Mouse (Mus musculus): ENCODE measurements around the gene S100a13. TPM values are rescaled to one million over a fixed set of nuclear protein-coding genes. Genes with fewer than 3 reads are reported as not detected.

The S100a13 gene
- 10 to 100 TPM; 33.4 to 38.2 TPM for total RNA-seq (2021)
- long read RNA-seq, experiment 1, partial matches to known transcripts, result 71 of 75 reads
- long read RNA-seq, experiment 1, other reads (novel, unspliced or antisense), result 4 of 75 reads
- long read RNA-seq, experiment 2, partial matches to known transcripts, result 38 of 44 reads
- long read RNA-seq, experiment 2, other reads (novel, unspliced or antisense), result 6 of 44 reads

DNA sequence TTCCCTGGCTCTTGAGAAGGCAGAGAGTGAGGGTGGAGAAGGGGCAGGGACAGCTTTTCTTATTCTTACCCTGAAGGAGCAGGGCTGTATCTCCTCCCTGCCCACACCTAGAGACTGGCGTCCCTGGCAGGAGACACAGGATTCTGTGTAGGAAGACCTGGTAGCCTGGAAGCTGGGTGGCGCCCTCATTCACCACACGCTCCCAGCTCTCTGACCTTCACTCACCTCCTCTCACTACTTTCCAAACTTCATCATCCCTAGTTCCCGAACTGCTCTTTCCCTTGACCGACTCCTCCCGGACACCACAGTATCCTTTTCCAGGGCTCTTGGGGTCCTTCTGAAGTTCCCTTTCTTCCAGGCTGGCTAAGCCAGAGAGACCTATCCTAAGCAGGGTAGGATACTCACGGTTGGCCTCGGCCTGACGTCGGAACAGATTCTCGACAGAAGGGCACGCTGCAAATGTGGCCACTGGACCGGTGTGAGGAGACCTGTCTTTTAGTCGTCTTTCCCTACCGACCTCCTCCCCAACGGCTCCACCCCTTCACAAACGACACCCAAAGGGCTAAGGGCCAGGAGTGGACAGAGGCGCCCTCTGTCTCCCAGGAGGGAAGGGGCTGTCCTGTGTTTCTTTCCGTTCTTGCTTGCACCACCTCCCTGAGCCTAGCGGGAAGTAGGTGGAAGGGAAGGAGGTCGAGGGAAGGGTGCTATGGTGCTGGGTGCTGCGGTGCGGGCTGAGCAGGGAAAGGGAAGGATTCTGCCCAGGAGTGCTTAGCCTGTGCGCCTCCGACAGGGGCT lies at the start of gene S100a13, which contains the start of gene S100a1:
S100a13 (plus strand) TSS at position 640 of the 795 bp plus-strand sequence.
S100a1 (minus strand) TSS at position 597 of the 795 bp plus-strand sequence.
- DNase-seq, result peak; percentile 84 to 85

DNA sequence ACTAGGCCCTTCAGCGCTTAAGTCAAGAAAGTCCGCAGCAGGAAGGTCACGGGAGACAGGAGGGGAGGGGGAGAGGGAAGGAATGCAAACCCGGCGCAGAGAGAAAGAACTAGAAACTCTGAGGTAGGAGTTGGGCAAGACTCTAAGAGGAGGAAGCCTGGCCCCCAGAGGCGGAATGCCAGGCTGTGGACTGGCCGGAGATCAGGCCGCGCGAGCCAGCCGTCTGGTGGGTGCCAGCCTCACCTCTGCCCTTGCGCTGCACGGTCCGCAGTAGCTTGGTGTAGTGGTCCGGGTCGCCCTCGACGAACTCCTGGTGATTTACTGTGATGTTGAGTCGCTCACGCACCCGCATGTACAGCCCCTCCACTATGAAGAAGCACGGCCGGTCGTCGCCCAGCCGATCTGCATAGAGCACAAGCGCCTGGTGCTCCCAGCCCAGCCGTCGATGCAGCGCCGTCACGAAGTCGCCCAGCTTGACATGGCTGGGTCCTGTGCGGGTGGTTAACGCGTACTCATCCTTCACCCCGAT lies 49.6 kb upstream of the S100a13 start:
- peak; percentile 57 to 74 for DNase-seq

DNA sequence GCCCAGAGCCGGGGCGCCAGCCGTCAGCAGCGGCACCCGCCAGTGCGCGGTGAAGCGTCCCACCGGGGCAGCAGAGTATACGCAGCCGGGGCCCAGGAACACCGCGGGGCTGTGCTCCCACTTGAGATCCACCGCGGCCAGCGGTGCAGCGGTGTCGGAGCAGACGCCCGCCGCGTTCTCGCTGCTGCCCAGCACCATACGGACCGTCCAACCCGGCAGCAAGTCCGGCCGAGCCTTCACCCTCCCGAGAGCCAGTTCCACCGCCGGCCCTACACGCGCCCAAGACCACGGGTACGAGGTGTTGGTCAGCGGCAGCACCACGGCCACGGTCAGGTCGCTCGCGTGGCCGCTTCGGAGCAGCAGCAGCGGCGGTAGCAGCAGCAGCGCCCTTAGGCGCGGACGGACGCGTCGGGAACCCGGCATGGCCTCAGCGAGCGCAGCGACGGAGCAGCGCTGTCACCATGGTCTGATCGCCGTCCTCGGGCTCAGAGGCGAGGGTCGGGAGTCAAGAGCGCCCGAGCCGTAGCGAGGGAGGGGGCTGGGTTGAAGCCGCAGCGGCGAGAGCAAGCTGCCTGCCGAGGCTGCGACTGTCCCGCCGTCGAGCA lies 49.1 kb upstream of the S100a13 start:
- peak; percentile 57 for DNase-seq

DNA sequence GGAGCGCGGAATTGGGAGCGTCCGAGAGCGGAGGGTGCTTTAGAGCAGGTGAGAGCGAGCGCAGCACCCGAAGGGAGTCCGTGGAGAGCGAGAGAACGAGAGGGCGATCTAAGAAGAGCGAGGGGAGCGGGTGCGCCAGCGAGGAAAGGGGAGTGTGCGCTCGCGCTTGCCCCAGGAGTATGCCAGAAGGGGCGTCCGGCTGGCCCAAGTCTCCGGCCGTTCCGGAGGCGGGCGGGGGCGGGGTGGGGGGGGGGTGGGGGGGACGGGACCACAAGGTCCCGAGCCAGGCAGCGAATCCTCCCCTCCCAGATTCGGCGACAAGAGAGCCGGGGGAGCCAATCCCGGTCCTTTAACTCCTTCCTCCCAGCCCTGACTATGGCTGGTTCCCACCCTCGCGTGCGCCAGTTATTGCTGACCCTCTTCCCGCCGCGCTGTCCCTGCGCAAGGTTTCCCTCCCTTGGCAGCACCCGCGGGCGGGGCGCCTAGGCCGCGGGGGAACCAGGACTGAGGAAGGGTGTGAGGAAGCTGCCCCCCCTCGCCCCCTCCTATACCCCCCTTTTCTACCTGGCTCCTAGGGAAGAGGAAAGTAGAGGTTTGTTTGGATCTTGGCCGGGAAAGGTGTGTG lies 48.4 kb upstream of the S100a13 start, which contains the start of gene Npr1:
Npr1 (minus strand) TSS at position 181 of the 625 bp plus-strand sequence.
- peak; percentile 80 to 85 for DNase-seq

DNA sequence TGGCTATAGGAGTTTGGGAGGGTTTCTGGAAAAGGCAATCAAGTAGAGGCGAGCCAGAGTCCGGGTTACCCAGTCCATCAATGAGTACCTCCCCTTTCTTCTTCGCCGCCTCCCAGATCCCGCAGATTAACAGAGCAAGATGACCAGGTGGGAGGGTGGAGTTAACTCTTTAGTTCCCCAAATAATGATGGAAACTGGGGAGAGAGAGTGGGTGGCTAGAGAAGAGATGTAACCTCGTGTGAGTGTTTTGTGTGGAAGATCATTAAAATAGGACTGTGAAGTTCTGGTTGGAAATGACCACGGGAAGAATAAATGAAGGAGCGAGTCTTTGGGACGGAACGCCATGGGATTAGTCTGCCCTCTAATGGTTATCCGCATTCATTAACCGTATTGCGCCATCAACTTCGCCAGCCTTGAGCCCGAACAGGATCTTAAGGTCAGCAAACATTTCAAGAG lies 47.9 kb upstream of the S100a13 start:
- DNase-seq, result peak; percentile 75 to 78

DNA sequence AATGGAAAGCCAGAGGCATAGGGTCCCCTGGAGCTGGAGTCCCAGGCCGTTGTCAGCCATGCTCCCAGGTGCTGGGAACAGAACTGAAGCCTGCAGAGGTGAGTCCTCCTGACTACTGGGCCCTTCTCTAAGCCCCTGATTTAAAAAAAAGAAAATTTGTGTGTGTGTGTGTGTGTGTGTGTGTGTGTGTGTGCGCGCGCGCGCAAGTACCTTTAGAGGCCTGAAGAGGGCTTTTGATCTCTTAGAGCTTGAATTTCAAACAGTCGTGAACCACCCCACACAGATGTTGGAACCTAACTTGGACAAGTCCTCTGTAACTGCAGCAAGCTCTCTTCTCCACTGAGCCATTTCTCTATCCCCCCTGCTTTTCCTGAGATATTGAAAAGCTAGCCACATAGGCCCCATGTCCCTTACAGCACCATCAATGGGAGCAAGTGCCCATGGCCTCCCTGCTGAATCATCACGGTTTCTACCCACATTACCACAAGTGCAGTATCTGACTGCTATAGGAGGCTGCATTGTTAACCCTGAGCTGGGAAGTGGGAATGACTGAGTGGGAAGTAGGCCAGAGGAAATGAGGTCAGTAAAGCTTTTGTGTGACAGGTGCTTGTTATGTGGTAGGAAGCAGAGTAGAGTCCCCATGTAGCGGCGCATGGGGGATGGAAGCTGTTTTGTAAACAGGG lies 46.5 kb upstream of the S100a13 start:
- no peak for DNase-seq

DNA sequence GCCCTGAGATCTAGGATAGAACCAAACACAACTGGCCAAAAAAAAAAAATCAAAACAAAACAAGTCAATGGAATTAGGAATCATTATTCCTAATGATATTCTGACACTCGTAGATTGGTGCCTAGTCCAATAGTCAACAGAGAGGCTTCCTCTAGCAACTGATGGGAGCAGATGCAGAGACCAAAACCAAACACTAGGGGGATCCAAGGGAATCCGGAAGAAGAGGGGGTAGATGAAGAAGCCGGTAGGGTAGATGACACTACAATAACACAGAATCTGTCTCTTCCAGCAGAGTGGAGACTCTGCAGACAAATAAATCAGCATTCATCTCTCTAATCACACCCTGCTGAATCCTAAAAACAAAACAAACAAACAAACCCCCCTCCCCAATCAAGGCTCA lies 42.0 kb upstream of the S100a13 start:
- DNase-seq, result peak; percentile 52 to 72

DNA sequence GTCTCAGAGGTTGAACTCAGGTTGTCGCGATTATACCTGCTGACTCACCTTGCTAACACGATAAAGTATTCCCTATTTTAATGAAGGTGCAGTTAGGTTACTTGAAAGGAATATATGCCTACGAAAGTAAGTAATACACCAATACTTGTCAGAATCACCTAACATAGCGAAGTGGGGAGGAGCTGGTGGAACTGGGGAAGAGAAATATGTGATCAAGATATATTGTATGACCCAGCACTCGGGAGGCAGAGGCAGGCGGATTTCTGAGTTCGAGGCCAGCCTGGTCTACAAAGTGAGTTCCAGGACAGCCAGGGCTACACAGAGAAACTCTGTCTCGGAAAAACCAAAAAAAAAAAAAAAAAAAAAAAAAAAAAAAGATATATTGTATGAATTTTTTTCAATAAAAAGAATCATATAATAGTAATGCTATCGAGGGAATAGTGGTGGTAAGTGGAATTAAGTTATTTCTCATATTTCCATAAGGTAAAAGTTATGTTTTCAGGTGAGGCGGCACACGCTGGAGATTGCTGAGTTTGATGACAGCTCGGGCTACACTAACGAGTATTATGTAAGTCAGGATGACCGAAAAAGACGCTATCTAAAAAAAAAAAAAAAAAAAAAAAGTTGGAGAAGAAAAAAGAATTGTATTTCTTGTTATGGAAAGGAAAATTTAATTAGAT lies 38.9 kb upstream of the S100a13 start:
- DNase-seq, result no peak

DNA sequence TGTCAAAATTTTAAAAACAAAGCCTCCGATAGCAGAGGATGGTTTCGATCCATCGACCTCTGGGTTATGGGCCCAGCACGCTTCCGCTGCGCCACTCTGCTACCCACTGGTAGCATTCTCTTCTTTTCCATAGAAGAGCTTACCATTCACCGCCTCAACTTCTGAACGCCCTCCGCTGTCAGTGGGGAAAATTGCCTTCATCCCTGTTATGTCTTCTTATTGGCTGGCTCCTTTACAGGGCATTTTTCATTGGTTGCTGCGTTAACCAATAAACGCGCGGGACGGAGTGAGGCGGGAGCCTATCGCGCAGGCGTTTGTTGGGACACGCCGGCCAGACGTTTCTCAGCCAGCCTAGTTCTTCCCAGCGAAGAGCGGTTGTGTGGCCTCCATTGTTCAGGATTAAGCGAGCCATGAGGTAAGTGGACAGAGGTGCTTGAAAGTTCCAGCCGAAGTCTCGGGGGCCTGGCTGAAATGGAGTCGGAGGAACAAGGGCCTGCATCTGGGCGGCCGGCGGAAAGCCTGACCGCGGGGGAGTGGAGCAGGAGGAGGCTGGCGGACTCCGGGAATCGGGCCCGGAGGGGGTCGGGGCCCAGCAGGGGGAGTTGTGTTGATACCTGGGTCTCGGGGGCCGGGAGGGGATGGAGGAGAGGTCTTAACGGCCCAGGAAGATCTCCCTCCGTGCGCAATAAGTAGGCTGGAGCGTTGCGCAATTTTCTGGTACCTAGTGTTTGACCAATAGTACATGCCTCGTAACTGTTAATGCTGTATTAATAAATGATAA lies 38.2 kb upstream of the S100a13 start, which contains the start of gene Ilf2:
Ilf2 (plus strand) TSS at position 296 of the 781 bp plus-strand sequence.
- DNase-seq, result peak; percentile 93

DNA sequence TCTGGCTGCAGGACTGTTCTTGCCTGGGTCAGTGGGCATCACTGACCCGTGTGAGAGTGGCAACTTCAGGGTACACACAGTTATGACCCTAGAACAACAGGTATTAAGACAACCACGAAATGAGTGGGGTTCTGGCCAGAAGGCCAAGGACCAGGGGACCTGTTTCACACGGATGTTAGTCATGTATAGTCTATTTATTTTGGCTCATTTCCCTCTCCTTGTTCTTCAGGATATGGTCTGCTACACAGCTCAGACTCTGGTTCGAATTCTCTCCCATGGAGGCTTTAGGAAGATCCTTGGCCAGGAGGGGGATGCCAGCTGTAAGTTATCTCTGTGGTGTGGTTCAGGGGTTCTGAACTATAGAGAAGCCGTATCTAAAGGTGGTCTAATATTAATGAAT lies 27.2 kb upstream of the S100a13 start:
- DNase-seq, result no peak

DNA sequence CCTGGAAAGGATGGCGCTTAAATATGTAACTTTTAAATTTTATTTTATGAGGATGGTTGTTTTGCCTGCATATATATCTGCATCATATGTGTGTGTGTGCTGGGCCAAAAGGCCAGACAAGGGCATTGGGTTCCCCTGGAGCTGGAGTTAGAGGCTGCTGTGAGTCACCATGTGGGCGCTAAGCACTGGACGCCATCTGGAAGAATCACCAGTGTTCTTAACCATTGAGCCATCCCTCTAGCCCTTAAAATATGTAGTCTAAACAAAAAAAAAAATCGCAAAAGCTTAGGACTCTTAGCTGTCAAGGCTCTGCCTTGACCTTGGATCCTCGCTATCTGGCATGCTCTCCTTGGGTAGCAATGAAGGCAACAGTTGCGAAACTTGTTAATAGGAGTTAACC lies 25.7 kb upstream of the S100a13 start:
- peak; percentile 13 to 30 for DNase-seq

DNA sequence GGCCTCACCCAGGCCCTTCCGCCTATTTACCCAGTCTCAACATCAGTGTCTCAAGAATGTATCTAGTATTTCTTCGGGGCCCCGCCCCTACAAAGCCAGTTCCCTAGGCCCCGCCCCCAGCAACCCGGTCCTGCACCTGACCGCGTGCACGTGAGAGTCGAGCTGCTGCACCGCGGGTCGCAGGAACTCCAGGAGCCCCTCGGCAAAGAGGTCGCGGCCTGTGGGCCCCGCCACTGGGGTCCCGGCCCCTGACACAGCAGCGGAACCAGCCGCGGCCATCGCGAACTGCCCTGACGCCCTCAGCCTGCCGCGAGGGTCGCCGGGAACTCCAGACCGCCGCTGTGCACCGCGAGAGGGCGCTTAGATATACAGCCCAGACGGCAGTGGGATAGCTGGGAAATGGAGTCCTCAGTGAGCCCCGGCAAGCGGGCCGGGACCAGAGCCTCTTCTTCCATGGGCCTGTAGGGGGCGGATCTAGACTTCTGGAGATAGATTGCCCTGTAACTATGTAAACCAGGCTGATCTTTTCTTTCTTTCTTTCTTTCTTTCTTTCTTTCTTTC lies 23.5 kb upstream of the S100a13 start, which contains the start of gene Snapin:
Snapin (minus strand) TSS at position 338 of the 561 bp plus-strand sequence.
- peak; percentile 95 to 96 for DNase-seq

DNA sequence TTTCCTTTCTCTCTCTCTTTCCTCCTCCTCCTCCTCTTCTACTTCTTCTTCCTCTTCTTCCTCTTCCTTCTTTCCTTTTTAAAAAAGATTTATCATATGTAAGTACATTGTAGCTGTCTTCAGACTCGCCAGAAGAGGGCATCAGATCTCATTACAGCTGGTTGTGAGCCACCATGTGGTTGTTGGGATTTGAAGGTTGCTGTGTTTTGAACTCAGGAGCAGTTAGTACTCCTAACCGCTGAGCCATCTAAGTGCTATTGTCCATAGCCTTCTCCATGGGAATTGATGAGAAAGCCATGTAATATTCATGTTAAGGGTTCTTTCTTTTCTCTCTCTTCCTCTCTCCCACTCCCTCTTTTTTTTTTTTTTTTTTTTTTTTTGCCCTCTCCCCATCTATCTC lies 22.9 kb upstream of the S100a13 start:
- DNase-seq, result peak in 1 of 2 experiments; percentile 49

DNA sequence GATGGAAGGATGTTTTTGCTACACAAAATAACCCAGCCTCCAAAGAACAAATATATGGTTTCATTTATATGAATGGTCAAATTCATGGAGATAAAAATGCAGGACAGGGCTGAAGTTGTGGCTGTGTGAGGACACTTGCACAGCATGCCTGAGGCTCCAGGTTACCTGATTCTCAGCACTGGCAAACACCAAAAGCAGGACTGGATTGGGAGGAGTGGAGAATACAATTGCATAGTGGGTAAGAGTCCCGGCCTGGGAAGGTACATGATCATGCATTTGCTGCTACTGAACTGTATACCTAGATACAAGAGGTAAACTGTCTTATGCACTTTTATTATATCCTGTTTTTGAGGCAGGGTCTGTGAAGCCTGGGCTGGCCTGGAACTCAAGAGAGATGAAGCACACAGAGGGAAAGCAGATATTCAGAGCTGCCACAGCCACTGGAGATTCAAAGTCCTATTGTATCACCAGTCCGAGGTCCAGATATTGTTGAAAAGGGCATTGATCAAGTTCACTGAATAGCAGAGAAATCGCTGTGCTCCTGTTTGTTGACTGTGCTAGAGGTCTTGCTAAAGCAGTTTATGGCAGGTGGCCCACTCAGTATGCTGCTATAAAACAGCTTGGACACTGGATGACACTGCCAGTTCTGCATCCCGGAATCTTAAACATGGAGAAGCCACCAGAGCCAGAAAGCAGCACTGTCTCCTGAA lies 20.2 kb upstream of the S100a13 start:
- DNase-seq, result no peak

DNA sequence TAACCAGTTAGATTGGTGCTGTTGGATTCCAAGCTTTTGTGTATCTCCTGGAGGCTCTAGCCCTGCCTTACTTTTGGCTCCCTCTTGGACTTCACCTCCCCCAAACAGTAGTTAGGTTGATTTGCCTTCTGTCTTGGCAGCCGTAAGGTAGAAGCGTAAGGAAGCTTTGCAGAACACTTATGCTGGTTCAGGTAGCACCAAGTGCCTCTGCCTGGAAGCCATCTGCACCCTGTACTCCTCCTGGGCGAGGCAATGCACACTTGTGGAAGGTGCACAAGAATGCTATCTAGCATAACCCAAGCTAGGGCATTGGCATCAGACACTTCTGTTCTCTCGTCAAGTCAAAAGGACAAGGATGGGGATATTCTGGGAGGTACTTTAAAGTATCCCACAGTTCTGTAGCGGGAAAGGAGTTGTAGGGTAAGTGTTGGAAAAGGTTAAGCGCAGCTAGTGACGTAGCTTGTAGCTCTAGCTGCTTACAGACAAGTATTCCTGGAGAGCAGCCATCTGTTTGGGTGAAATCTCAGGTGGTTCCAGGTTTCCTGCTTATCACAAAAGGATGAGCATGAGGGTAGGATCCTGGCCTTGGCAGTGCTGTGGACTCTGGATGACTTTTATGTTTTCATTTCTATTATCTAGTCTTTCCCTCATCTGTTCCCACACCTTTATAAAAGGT lies 18.2 kb upstream of the S100a13 start:
- no peak for DNase-seq

DNA sequence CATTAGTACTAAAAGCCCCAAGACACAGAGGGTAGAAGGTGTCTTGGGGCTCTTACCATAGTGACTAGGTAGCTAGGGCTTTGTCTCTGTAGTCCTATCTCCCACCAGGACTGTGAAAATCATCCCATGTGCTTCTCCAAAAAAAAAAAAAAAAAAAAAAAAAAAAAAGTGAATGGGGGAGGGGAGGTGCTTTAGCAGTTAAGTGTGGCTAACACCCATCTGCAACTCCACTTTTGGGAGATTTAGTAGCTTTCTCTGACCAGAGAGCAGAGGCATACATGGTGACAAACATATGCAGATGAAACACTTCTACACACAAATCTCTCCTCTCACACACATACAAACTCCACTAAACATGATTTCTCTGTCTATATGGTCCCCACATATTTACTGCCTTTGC lies 16.6 kb upstream of the S100a13 start:
- no peak for DNase-seq

DNA sequence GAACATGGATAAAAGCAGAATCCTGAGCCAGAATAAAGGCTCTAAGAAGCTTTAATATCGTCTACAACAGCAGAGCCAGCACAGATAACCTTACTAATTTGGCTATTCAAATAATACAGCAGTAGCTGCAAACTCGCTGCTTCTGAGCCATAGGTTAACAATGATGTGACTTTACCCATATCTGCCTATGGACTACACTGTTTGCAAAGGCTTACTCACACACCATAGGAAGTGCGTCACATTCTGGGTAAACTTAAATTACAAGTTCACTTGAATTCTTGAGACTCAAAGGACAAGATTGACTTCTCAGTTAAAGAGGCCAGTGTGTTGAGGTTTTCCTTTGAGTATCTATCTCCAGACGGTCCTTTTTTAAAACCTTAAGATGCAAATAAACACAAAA lies 10.8 kb upstream of the S100a13 start:
- DNase-seq, result no peak

DNA sequence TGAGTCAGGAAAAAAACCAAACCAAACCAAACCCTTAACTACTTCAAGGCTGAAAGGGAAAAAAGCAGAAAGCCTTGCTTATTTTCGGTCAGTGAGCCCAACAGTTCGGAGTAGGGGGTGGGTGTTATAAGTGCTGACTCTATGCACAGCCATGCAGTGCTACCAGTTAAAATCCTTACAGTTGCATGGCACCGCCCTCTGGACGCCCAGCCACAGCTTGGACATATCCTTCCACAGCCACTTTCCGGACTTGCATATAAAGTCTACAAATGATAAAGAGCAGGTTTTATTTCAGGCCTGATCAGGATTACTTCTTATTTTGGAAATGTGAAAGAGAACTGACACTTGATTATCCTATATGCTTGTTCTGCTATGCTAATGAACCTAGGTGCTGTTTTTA lies 9.0 kb upstream of the S100a13 start:
- DNase-seq, result no peak
